Mouse (Mus musculus) small intestine, adult 2 months (tissue): ENCODE data around the gene Sap30bp.

ENCODE experiments used
- CTCF ChIP-seq: fragments of 200-500 bp; IDR thresholded peaks from 2 replicates; pipeline ENCODE4 v1.5.1; 2012; ENCODE audit warnings: low read depth, mild to moderate bottlenecking, control low read depth, inconsistent platforms, low read length, moderate library complexity, mixed read lengths; ENCODE audit not compliant: insufficient replicate concordance, insufficient read length; ENCODE audit errors: extremely low read depth
- POLR2A ChIP-seq: fragments of 200-500 bp; IDR thresholded peaks from 2 replicates; pipeline ENCODE4 v1.6.1; 2012; ENCODE audit warnings: low read depth, mild to moderate bottlenecking, control low read depth, inconsistent platforms, low read length, moderate library complexity

GRCm38 (mm10) chr11:115954712-115955111, 21.6 kb downstream of the Sap30bp start:
- TF ChIP-seq CTCF = peak; percentile 32; the same call in 1 of the 2 replicates
- TF ChIP-seq POLR2A = no peak; the same call in 1 of the 2 replicates
